Mouse (Mus musculus): Measurements from ENCODE around the gene Scyl1.
A peak's percentile ranks its signal among the peaks of the same experiment; 100 is the strongest.

Scyl1 gene

DNA sequence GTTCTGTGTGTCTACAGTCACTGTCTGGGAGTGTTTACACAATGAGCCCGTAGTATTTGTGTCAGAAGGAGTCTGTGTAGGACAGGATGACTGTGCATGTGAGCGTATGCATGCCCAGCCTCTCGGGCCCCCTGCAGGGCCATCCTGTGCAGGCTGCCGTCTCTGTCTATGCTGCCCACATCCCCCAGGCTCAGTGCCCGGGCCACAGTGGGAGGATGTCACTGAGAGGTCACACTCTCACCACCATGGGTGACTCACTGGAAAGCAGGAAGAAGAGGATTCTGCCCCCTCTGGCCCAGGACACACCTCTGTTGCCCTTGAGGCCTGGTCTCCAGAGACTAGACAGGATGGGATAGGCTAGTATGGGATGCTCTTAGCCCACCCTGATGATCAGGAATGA, 27.6 kb downstream of the Scyl1 start:
- no peak for DNase-seq (ENCODE audit: low spot score in 2 of 2)

DNA sequence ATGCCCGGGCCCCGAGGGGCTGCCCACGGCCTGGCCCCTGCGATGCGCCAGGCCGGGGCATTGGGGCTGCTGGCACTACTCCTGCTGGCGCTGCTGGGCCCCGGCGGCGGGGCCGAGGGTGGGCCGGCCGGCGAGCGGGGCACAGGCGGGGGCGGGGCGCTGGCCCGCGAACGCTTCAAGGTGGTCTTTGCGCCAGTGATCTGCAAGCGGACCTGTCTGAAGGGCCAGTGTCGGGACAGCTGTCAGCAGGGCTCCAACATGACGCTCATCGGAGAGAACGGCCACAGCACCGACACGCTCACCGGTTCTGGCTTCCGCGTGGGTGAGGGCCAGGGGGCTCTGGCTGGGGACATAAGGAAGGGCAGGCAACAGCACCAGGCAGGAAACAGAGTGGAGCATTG, 29.0 kb downstream of the Scyl1 start:
- DNase-seq (ENCODE audit: low spot score in 2 of 2), result no peak

DNA sequence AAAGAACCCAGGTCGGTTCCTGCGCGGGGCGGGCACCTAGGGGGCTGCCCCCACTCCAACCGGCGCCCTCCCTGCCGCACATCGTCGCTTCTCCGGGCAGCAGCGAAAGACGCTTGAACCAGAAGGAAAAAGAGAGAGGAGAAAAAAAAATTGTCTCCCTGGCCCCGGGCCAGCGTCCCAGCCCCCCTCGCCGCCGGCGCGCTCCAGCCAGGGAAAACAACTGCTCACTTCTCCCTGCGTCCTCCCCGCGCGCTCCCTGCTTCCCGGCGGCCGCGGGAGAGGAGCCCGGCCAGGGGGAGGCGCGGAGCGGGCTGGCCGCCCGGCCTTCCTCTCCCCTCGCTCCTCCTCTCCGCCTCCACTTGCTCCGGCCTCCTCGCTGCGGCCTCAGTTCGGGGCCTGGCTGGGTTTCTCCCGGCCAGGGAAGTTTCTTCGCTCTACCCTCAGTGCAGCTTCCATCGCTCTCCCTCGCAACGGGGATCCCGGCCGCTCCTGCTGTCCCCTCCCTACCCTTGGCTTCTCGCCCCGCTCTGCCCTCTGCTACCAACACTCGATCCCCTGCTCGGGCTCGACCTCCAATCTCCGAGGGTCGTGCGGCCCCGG, 29.5 kb downstream of the Scyl1 start:
- DNase-seq (ENCODE audit: low spot score in 2 of 2), result peak in 1 of 2 experiments; percentile 66

DNA sequence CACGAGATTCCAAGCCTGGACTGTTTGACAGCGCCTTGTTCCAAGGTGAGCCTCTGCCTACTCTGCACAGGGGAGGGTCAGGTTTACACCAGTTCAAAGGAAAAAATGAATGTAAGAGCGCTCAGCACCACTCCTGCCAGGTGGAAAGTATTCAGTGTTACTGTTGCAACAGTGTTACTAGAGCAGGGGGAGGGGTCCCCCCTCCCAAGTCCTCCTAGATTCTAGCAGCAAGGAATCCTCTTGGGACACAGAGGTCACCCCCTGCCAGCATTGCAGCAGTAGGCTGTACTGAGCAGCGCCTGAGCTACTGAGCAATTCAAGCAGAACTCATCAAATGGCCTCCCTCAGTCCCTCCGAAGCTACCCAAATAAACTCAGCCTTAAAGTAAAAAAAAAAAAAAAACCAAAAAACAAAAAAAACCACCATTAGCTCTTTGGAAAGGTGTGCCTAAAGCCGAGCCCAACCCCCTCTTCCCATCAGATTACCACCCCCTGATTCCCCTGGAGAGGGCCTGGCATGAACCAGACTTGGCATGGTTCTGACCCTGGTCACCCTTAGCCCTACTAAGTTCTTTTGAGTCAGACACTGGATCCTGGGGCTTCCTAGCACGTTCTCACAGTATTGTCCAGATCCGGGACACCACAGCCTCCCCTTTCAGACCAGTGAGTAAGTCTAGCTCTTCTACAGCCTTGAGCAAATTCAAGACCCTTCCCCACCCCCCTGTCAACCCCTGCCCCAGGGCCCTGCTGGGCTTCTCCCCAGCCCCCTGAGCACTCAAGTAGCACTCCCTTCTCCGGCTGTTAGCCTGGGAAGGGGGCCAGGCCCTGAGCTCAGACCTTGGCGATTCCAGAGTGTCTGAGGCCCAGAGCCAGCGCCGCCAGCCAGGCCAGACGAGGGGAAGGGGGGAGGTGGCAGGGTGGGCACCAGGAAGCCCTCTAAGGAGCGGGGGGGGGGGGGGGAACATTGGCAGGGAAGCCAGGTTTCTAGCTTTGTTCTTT, 30.6 kb downstream of the Scyl1 start, which contains the start of gene Ltbp3:
Gene Ltbp3 (plus strand): TSS at position 585 of the 998 bp plus-strand sequence.
- DNase-seq (ENCODE audit: low spot score in 2 of 2), result no peak

DNA sequence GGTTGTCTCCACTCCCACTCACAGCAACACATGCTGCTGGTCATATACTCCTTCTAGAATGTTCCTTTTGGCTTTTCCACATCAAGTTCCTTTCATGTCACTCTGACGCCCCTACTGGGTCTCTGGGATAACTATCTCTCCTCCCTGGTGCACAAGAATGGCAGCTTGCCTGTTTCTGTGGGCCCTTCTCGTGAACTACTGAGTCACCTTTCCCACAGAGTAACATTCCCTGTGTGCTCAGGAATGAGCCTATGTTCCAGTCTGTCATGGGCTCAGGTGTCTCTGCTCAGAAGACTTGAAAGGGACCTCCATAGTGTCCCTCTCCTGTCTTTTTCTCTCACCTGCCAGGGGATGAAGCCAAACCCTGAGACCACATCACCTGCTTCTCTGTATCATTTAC, 31.8 kb downstream of the Scyl1 start:
- DNase-seq (ENCODE audit: low spot score in 2 of 2), result no peak

DNA sequence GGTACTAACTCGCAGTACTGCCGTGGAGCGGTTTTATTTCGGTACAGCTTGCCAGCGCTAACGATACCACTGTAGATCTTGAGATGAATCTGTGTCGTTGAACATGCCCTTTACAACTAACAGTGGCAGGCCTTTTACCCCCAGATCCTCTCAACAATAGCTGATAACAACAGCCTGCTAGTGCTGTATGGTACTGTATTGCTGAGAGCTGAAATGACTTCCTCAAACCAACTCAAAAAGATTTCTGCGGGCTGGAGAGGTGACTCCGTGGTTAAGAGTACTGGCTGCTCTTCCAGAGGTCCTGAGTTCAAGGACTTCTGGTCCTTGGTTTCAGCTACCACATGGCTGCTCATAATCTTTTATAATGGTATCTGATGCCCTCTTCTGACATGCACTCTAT, 36.9 kb downstream of the Scyl1 start:
- no peak for DNase-seq (ENCODE audit: low spot score in 2 of 2)

DNA sequence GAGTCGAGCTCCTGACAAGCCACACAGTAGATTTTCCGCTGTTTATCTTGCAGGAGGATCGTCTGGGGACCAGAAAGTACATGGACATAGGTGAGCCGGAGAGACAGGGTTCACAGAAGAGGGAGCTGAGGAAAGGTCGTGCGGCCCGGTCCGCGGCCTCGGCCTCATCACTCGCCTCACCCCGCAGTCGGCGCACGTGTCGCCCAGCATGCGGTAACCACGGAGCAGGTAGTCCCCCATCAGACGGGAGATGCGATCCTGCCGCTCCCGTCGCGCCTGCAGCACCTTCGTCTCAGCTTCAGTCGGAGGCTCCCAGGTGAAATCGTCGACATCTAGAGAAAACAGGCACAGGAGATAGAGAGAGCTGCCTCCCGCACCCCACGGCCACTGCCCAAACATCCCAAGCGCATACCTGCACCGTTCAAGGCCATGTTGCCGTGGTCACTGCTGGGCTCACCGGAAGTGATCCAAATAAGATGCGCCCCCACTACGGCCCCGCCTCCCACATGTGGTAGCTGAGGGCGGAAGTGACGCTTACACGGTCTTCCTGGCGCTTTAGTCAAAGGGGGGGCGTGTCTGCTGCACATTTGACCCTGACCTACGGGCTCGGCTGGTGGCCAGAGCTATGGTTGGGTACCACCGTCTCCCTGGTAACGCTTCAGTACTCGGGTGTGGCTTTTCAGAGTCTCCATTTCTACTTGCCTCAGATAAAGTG, 39.8 kb downstream of the Scyl1 start:
- DNase-seq (ENCODE audit: low spot score in 2 of 2), result peak in 1 of 2 experiments; percentile 94

DNA sequence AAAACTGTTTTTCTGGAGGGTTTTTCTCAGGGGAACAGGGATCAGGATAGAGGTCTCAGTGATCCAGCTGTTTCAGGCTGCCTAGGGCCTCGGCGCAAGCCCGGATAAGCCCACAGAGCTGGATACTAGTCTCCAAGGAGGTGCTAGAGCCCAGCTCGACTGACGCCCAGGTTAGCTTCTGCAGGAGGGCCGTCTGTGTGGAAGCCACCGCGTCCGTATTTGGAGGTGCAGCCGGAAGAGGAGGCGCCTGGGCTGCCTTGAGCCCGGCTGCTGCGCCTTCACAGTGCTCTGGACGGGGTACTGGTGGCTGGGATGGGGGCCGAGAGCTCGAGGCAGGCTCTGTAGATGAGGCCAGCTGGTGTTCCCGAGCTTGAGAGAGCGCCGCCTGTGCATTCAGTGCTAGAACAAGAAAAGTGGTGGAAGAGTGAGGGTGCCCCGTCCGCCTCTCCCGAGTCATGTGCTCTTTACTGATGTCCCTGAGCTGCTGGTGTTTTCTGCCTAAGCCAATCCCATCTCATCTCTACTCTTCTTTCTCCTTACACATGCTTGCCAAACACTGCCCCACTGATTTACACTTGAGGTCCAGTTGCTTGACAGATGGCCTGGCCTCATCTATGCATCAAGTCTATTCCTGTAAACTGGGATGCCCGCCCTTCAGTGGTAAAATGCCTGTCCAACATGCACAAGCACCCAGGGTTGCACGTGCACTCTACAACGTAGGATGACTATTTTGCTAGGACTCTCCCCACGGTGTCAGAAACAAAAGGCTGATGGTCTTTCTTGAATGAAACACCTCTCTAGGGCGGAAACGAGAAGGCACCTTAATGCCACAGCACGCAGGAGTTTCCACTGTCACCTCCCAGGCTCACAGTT, 40.7 kb downstream of the Scyl1 start:
- no peak for DNase-seq (ENCODE audit: low spot score in 2 of 2)

DNA sequence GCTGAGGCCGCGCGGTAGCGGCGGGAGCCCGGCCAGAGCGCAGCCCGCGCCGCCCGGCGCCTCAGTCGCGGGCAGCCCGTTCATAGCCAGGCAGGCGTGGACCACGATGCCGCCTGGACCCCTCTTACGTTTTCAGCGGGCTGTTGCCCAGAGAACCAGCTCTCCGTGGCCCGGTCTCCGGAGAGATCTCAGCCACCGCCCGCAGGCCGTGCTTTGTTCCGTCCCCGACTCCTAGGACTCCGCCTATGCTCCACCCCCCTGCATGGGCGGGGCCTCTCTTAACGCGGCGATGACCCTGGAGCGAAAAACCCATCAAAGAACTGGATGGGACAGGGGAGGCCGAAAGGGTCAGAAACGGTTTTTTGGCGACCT, 41.8 kb downstream of the Scyl1 start, which contains the start of gene Fam89b:
Gene Fam89b (minus strand): TSS at position 210 of the 372 bp plus-strand sequence.
- DNase-seq (ENCODE audit: low spot score in 2 of 2), result peak in 1 of 2 experiments; percentile 79

DNA sequence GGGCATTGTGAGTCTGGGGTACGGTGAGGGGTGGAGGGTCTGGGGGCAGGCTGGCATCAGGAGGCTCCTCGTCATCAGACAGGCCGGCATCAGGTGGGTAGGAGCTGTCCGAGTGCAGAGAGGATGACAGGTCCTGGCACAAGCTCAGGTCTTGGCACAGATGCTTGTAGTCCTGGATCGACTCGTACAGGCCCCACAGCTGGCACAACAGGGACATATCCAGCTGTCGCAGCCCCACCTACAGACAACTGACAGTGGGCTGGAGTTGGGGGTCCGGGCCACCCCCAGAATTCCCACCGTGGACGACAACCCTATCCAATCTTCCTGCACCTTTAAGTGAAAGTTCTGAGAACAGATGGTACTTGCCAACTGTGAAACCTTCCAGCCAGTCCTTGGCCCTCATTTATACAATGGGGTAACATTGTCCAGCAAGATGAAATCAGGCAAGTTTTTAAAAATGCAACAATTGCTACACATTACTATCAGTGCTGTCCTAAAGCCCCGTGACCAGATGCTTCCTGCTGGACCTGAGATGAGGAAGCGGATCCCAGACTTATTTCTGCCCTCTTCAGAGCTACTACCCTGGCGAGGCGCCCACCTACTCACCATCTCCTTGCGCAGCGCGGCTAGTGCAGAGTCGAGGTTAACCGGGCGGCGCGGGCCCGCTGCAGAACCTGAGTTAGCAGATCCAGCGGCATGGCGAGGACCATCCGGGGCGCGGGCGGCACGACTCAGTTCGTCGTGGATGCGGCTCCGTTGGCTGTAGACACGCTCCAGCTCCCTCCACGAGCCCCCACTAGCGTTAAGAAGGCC, 42.4 kb downstream of the Scyl1 start:
- peak in 1 of 2 experiments; percentile 45 for DNase-seq (ENCODE audit: low spot score in 2 of 2)

DNA sequence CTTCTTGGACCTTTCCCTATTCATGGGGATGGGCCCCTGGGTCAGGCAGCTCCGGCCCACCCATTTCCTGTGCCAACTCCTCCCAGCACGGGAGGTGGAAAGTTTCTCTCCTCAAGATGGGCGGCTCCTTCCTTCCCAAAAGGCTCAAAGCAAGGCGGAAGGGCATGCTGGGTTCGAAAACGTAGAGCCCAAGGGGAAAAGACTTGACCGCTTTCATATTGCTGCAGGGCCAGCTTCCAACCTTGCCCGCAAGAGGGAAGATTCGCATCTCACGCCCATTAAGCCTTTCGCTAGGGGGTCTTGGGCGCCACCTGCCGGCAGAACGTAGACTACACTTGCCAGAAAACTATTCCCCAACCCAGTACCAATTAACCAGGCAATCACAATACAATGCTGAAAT, 43.5 kb downstream of the Scyl1 start:
- DNase-seq (ENCODE audit: low spot score in 2 of 2), result peak in 1 of 2 experiments; percentile 89

DNA sequence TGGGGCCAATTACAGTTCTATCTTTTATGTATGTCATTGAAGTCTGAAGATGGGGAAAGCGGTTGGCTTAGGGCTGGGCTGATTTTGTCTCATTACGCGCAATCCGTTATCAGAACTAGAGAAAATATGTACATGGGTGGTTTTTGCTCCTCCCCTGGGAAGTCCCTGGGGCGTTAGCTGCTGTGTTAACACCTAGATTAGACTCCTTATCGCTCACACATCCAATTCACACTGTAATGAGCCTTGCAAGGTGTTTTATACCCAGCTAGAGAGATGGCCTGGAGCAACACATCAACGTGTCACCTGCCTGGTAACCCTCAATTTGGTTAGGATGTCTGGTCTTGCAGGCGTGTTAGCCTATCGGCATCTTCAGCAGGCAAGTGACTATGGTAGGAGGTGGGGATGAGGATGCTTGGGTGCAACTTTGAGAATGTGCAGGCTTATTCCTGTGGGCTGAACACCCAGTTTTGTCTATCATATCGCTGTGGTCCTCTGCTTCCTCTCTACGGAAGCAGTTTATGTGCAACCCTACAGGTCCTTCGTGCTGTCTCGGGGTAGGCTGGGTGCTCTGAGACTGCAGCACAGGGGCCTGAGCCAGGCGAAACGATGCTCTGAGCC, 44.1 kb downstream of the Scyl1 start:
- no peak for DNase-seq (ENCODE audit: low spot score in 2 of 2)

DNA sequence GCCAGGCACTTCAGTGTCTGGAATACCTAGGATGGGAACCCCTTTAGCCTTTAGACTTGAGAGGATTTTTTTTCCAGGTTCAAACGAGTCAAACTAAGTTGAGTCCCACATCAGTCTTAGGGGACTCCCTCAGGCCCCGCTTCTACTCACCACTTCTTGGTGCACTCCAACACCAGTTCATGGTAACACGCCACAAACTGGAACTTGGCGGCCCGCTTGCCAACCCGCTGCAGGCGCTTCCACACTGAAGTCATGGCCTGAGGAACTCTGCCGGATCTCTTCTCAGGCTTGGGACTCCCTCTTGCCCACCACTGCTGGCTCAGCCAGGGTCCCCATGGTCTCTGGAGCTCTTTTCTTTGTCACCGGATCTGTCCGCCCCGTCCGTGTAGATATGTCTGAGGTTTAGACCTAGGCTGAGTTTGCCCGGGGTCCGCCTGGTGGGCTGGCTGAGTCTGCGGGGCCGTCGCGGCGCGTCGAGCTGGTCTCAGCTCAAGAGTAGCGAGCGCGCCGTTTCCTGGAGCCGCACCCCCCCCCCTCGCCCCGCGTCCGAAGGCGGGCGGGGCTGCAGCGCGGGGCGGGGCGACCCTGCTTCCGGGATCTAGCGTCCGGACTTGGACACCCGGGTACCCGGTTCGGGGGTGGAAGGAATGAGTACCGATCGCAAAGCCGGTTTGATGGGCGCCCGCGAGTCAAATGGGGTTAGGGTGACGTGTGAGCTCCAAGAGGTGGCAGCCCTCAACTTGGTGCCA, 45.3 kb downstream of the Scyl1 start, which contains the start of gene Ehbp1l1:
Gene Ehbp1l1 (minus strand): TSS at position 551 of the 749 bp plus-strand sequence.
- DNase-seq (ENCODE audit: low spot score in 2 of 2), result no peak

DNA sequence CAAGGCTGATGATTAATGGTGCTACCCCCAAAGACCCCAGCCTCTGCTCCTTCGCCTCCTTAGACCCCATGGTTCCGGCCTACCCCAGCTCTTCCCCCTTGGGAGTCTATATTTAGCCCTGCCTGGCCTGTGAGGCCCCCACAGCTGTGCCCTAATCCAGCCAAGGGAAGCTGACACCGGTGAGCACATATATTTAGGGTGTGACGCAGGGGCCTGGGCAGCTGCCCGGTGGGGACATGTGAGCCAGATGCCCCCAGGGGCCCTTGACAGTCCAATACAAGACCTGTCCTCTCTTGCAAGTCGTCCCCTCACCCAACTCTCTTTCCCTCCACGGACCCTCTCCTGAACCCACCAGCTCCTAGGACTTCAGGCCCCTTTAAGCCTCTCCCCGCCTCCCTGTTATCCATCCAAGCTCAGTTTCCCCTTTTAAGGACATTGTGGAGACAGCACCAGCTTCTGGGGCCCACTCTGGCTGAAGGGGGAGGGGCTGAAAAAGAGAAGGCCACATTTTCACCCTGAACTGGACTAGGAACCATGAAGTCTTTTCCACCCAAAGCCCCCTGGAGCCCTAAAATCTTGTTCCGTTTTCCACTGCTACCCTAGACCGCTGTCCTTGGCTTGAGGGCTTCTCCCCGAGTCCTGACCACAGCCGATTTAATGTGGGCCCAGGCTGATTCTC, 46.1 kb downstream of the Scyl1 start:
- DNase-seq (ENCODE audit: low spot score in 2 of 2), result no peak

DNA sequence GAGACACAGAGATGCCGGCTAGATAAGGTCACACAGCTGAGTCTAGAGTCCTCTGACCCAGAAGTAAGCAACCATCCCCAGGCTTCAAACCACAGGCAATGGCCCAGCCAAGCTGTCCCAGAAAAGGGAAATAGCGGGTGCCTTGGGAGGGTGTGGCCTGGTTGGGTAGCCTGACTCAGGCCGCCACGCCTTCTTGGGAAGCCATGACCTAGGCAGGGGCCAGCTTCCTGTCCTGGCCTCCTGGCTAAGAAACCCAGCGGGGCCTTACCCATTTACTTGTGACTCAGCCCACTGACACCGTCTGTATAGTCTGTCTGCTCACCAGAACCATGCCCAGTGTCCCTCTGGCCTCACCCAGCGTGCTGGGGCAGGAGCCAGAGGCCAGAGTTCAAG, 46.7 kb downstream of the Scyl1 start:
- DNase-seq (ENCODE audit: low spot score in 2 of 2), result no peak

DNA sequence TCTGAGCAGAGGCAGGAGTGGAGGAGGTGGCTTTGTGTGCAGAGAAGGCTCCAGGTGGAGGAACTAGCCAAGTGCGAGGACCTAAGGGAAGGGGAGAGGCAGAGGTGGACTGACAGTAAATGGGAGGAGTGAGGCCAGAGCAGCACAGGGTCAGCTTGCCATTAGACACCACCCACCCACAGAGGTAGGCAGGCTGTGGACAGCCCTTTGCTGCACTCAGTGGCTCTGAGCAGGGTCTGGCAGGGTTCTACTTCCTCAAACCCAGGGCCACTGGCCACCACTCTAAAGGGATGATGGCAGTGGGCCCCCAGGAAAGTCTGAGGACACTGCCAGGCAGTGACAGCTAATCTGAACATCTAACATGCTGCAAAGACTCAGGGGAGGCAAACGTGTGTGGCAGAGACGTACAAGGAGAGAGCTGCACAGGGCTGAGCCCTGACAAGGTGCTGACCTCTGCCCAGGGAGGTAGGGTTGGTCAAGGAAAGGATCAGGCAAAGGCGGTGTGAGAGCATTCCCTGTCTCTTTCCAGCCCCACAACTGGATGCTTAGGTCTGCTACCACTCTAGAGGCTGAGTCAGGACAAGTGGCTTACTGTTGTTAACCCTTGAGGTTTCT, 47.2 kb downstream of the Scyl1 start:
- no peak for DNase-seq (ENCODE audit: low spot score in 2 of 2)

DNA sequence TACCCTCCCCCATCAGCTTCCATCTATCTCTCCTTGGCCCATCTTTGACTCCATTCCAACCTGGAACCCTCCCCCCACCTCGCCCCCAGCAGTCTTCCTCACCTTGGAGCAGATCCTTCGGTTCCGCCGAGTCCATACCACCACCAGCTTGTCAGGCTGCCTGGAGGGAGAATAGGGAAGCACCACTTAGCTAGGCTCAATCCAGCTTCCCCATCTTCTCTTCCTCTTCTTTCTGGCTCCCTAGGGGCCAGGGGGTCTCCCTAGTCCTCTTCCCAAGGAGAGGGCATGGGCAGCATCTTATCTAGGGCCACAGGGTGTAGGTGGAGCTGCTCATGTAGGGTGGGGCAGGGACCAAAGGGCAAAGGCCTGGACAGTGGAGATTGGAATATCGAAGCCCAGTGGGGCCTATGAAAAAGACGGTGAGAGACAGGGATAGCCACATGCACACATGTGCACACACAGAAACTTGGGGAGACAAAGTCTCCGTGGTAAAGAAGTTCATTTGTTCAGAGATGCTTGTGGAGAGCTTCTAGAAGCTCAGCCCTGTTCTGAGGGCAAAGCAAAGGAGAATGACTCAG, 48.3 kb downstream of the Scyl1 start:
- no peak for DNase-seq (ENCODE audit: low spot score in 2 of 2)

DNA sequence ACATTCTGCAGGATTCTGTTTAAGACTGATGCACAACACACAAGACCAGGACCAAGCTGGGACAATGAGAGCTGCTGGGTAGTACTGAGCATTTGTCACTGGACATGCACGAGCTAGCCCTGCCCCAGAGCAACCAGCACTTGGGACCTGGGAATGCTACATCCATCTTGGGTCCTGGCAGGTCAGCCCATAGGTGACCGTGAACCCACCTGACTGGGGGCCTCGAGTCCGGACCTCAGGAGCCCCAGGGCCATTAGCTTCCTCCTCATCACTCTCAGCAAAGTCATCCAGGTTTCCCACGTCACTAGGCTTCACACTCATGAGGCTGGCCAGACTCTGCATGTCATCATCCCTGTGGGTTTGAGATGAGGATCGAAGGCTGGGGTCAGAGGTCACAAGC, 50.0 kb downstream of the Scyl1 start:
- no peak for DNase-seq (ENCODE audit: low spot score in 2 of 2)

Measured in left cerebral cortex, adult 9 months (tissue).